Mouse (Mus musculus) limb, embryonic 11.5 days (tissue): ENCODE results near the gene Tnfsf10. TPM values are rescaled to one million over a fixed set of nuclear protein-coding genes. Genes with fewer than 3 reads are reported as not detected.
A peak's percentile ranks its signal among the peaks of the same experiment; 100 is the strongest.

Experiments used
- ATAC-seq: fragments of 200-750 bp; cut with Nextera tagmentation; 2 replicates; pipeline ENCODE4 v1.8.0; 2017; ENCODE audit warnings: low read depth; ENCODE audit not compliant: insufficient number of reproducible peaks, low FRiP score, low TSS enrichment
- DNase-seq: peaks from one replicate; pipeline ENCODE4 v3.0.0-alpha.2; 2015; ENCODE audit warnings: low spot score
- H3K27ac ChIP-seq: fragments of 300-500 bp; sonication (generic); replicated peaks from 2 replicates; pipeline ENCODE4 v1.5.1; 2014; ENCODE audit warnings: low read depth, mild to moderate bottlenecking, low read length
- H3K27me3 ChIP-seq: fragments of 300-500 bp; sonication (generic); 2 replicates; pipeline ENCODE4 v1.6.1; 2014; ENCODE audit warnings: mild to moderate bottlenecking, low read length, mixed read lengths; ENCODE audit not compliant: control insufficient read depth, insufficient read depth
- H3K36me3 ChIP-seq: fragments of 300-500 bp; sonication (generic); 2 replicates; pipeline ENCODE4 v1.6.1; 2014; ENCODE audit warnings: mild to moderate bottlenecking, low read length, moderate library complexity, mixed read lengths; ENCODE audit not compliant: control insufficient read depth, insufficient read depth
- H3K4me1 ChIP-seq: fragments of 300-500 bp; sonication (generic); 2 replicates; pipeline ENCODE4 v1.6.1; 2014; ENCODE audit warnings: low read length, mixed read lengths; ENCODE audit not compliant: control insufficient read depth, insufficient read depth
- H3K4me2 ChIP-seq: fragments of 300-500 bp; sonication (generic); 2 replicates; pipeline ENCODE4 v1.6.1; 2014; ENCODE audit warnings: low read depth, mild to moderate bottlenecking, moderate library complexity; ENCODE audit not compliant: severe bottlenecking
- H3K4me3 ChIP-seq: fragments of 300-500 bp; sonication (generic); 2 replicates; pipeline ENCODE4 v1.5.1; 2014; ENCODE audit warnings: low read depth, low read length
- H3K9ac ChIP-seq: fragments of 300-500 bp; sonication (generic); 2 replicates; pipeline ENCODE4 v1.6.1; 2014; ENCODE audit warnings: mild to moderate bottlenecking, low read length
- H3K9me3 ChIP-seq: fragments of 300-500 bp; sonication (generic); 2 replicates; pipeline ENCODE4 v1.6.1; 2016; ENCODE audit warnings: low read length; ENCODE audit not compliant: control insufficient read depth
- WGBS: fragments of 180-500 bp; shearing (Covaris S2); extraction: QIAGEN DNeasy Blood & Tissue Kit; methylation state at CpG from one replicate; pipeline ENCODE4 v1.1.7; 2014; 5-methylcytosine and 5-hydroxymethylcytosine counted together
- polyA plus RNA-seq: library from polyadenylated mRNA; unstranded; fragments of >200 nt; fragmentation: Nextera tagmentation; extraction: Ambion mirVana; gene quantifications from 2 replicates; pipeline ENCODE4 v1.2.1, GENCODE M21; 2014

Gene Tnfsf10
- polyA plus RNA-seq, 1 experiment from 2014 or later = 0.04 TPM

GRCm38 (mm10) chr3:27319650-27320049, 2.8 kb downstream of the Tnfsf10 start:
- no CpG with 5 or more reads among the region's 1 CpGs for WGBS
- Histone ChIP-seq H3K27me3 (no peaks in the 10 kb centered on the region), H3K27ac (no peak overlapping the region), H3K4me1 (no peaks in the 10 kb centered on the region), H3K4me2 (no peak overlapping the region), H3K36me3 (no peaks in the 10 kb centered on the region), H3K9me3 (no peaks in the 10 kb centered on the region), H3K4me3 (no peak overlapping the region), H3K9ac (no peak overlapping the region)
- ATAC-seq (no peak), DNase-seq (no peak)

GRCm38 (mm10) chr3:27320613-27321495, 4.0 kb downstream of the Tnfsf10 start:
- no peaks in the 10 kb centered on the region for H3K4me1 ChIP-seq
- no peak overlapping the region for H3K9ac ChIP-seq
- no peak overlapping the region for H3K27ac ChIP-seq
- no peak overlapping the region for H3K4me3 ChIP-seq
- WGBS = 82% methylated on average over 9 of the region's 9 CpGs
- H3K27me3 ChIP-seq = no peaks in the 10 kb centered on the region
- ATAC-seq (peak; percentile 13; the same call in 1 of the 2 replicates), DNase-seq (no peak)
- H3K36me3 ChIP-seq = no peaks in the 10 kb centered on the region
- no peaks in the 10 kb centered on the region for H3K9me3 ChIP-seq
- no peak overlapping the region for H3K4me2 ChIP-seq

- H3K9me3 ChIP-seq = no peaks in the 10 kb centered on the region
- ATAC-seq = no peak
- no peak overlapping the region for H3K9ac ChIP-seq
- H3K4me2 ChIP-seq = no peak overlapping the region
- no peaks in the 10 kb centered on the region for H3K36me3 ChIP-seq
- 82% methylated on average over 9 of the region's 9 CpGs for WGBS
- H3K4me1 ChIP-seq = no peaks in the 10 kb centered on the region
- no peak overlapping the region for H3K27ac ChIP-seq
- no peak for DNase-seq
- no peaks in the 10 kb centered on the region for H3K27me3 ChIP-seq
- no peak overlapping the region for H3K4me3 ChIP-seq
Observed at GRCm38 (mm10) chr3:27322591-27322990, 5.8 kb downstream of the Tnfsf10 start.

GRCm38 (mm10) chr3:27323551-27323950, 6.7 kb downstream of the Tnfsf10 start:
- Histone ChIP-seq H3K4me1 (no peaks in the 10 kb centered on the region), H3K9me3 (no peaks in the 10 kb centered on the region), H3K9ac (no peak overlapping the region), H3K27me3 (no peaks in the 10 kb centered on the region), H3K27ac (no peak overlapping the region), H3K36me3 (no peaks in the 10 kb centered on the region), H3K4me2 (no peak overlapping the region), H3K4me3 (no peak overlapping the region)
- no peak for ATAC-seq
- 65% methylated on average over 5 of the region's 5 CpGs for WGBS
- DNase-seq = no peak

- ATAC-seq (no peak), DNase-seq (no peak)
- Histone ChIP-seq H3K9me3 (no peaks in the 10 kb centered on the region), H3K27ac (no peak overlapping the region), H3K36me3 (no peaks in the 10 kb centered on the region), H3K9ac (no peak overlapping the region), H3K4me3 (no peak overlapping the region), H3K4me1 (no peaks in the 10 kb centered on the region), H3K4me2 (no peak overlapping the region), H3K27me3 (no peaks in the 10 kb centered on the region)
- WGBS = 78% methylated on average over 4 of the region's 4 CpGs
Observed at GRCm38 (mm10) chr3:27326633-27327191, 9.9 kb downstream of the Tnfsf10 start.

- no peaks in the 10 kb centered on the region for H3K36me3 ChIP-seq
- no peaks in the 10 kb centered on the region for H3K9me3 ChIP-seq
- H3K9ac ChIP-seq = no peak overlapping the region
- no peak overlapping the region for H3K27ac ChIP-seq
- H3K4me1 ChIP-seq = no peaks in the 10 kb centered on the region
- no peak overlapping the region for H3K4me3 ChIP-seq
- ATAC-seq (no peak), DNase-seq (no peak)
- no peak overlapping the region for H3K4me2 ChIP-seq
- H3K27me3 ChIP-seq = no peaks in the 10 kb centered on the region
- WGBS = 89% methylated on average over 5 of the region's 5 CpGs
Observed at GRCm38 (mm10) chr3:27330706-27331105, 13.9 kb downstream of the Tnfsf10 start.

- Histone ChIP-seq H3K4me1 (no peaks in the 10 kb centered on the region), H3K4me2 (no peak overlapping the region), H3K9ac (no peak overlapping the region), H3K36me3 (no peaks in the 10 kb centered on the region), H3K4me3 (no peak overlapping the region), H3K9me3 (no peaks in the 10 kb centered on the region), H3K27me3 (no peaks in the 10 kb centered on the region), H3K27ac (no peak overlapping the region)
- 32% methylated on average over 6 of the region's 6 CpGs for WGBS
- ATAC-seq (no peak), DNase-seq (peak; percentile 39)
Observed at GRCm38 (mm10) chr3:27338437-27338836, 21.6 kb downstream of the Tnfsf10 start.

GRCm38 (mm10) chr3:27338887-27339286, 22.1 kb downstream of the Tnfsf10 start:
- Histone ChIP-seq H3K9me3 (no peaks in the 10 kb centered on the region), H3K4me2 (no peak overlapping the region), H3K4me3 (no peak overlapping the region), H3K36me3 (no peaks in the 10 kb centered on the region), H3K4me1 (no peaks in the 10 kb centered on the region), H3K27me3 (no peaks in the 10 kb centered on the region), H3K9ac (no peak overlapping the region), H3K27ac (no peak overlapping the region)
- WGBS = 66% methylated on average over 3 of the region's 3 CpGs
- ATAC-seq (no peak), DNase-seq (no peak)
